Mouse (Mus musculus) liver, embryonic 14.5 days (tissue): ENCODE data around the gene Crabp2.

ENCODE experiments used
- CTCF ChIP-seq: IDR thresholded peaks from 2 replicates; pipeline ENCODE4 v1.5.1; 2016; ENCODE audit warnings: antibody characterized with exemption, low read depth, control low read depth
- EP300 ChIP-seq: IDR thresholded peaks from 2 replicates; pipeline ENCODE4 v1.6.1; 2016; ENCODE audit warnings: antibody characterized with exemption, low read depth

DNA sequence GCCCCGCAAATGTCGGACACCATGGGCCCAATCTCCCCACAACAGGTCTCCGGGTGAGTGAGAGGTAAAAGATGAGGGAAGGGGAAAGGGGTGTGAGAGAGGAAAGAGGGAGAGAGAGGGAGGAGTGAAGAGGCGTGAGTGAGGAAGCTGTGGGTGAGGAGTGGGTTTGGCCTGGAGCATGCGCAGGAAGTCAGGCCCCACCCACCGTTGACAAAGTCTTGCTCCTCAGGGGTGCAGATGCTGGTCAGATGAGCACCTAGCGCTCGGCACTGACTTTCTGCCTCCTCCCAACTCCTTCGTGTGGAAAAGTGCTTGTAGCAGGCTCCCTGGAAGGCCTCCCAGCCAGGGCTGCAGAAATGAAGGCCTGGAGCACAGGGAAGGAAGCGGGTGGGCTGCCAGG lies 41.5 kb downstream of the Crabp2 start:
- no peak for TF ChIP-seq CTCF
- no peak for TF ChIP-seq EP300
